Mouse (Mus musculus) right cerebral cortex, adult 18-20 months (tissue): ENCODE measurements around the gene Btbd9.

ENCODE experiments used
- DNase-seq: peaks from one replicate; pipeline ENCODE4 v3.0.0; 2022; ENCODE audit warnings: mixed read lengths

Gene Btbd9

DNA sequence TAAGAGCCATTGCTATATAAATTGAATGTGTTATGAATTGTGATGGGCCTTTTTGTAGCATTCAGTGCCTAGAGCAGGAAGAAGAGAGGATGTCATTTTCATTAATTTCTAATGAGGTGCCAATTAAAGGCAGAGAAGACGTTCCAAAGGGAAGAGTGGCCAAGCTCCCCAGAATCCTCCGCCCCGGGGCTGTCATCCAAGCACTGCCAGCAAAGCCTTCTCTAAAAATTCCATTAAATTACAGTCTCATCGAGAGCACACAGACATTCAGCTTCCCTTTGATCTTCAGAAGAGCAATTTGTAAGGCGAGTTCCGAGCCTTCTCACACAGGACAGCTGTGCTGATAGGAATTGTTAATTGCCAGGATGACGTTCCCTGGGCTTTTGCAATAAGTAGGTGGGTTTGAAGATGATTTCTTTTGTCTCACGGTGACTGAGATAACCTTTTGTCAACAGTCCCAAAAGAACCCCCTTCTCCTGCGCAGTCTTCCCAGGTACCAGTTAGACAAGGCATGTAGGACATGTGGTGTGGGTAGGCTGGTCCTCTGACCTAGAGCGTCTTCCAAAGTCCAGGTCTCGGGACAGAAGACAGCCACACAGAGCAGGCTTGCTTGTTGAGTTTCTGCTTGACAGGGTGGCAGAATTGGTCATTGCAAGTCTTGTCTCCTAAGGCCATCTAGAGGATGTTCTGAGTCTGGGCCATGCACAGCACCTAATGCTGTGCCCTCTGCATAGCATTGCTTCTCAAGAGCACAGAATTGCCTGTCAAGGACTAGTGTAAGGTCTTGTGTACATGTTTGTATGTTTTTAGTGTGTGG lies 381.5 kb downstream of the Btbd9 start:
- no peak for DNase-seq

DNA sequence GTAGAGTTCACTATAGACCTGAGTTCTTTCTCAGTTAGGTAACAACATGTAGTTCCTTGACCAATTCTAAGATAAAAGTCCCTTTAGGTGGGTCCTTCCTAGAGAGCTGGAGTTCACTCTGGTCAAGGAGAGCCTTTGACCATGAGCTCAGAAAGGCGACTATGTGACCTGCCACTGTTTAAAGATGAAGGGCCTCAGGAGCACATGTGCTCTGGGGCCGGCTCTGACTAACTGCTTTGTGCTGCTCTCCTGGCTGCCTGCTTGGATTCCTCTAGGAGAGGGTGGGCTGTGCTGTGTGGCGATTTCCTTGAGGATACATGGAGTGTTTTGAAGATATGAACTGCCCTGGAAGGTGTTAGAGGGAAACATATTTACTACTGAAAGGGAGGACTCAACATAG lies 382.2 kb downstream of the Btbd9 start:
- no peak for DNase-seq

GRCm38 (mm10) chr17:30193615-30194014 lies 382.7 kb downstream of the Btbd9 start:
- DNase-seq: no peak

DNA sequence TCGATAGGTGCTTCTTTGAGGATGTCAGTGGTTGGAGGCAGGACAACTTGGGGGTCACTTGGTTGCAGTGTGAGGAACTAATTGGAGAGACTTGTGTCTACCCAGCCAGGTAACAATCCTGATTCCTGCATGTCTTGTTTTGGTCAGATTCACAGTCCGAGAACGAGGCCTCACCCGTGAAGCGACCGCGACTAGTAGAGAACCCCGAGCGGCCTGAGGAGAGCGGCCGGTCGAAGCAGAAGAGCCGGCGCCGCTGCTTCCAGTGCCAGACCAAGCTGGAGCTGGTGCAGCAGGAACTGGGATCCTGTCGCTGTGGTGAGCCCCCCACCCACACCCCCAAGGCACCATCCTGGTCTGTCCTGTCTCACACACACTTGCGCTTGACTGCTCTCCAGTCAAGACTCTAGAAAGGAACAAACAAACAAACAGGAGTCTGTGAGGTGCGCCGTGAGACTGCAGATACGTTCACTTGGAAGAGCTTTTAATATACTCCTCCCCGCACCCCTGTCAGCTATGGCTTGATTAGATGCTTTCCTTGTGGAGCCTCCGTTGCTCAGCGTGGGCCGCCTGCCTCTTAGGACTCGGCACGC lies 383.8 kb downstream of the Btbd9 start:
- DNase-seq: no peak

- DNase-seq: no peak
Measured at GRCm38 (mm10) chr17:30191097-30191640, 385.1 kb downstream of the Btbd9 start.

DNA sequence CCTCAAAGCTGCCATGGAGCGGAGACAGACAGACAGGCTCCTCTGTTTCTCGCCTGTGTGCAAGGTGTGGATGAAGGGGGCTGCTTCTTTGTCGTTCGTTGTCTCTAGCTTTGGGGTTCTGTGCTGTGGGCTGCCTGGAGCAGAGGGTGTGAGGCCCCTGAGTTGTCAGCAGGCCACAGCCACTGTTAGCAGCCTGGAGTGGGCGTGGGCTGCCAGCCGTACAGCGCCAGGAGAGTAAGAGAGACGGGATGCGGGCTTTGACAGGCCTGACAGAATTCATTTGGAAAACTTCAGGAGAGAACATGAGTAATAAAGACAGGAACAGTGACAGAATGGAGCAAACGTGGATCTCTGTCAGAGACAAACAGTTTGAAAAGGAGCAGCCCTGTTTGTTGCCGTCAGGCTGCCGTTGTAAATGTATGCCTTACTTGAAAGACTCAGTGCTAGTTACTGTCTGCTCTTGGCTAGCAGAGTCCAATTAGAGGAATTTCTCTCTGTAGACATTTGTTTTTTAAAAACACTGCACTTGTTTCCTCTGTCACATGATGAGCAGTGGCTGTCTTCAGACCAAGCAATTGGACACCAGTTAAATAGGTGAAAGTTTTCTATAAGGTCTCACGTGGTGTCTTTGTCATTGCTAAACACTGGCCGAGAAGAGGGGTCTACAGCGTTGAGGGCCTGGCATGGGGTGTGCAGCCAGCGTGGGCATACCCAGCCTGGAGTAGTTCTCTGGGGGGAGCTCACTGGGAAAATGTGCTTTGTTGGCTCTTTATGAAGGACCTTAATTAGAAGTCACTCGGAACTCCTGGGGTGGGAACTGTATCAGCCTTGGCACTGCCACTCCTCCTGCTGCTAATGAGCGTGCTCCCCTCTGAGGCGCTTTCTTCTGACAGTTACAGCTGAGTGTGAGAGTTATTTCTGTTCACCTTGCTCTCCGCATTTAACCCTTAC lies 388.0 kb downstream of the Btbd9 start:
- no peak for DNase-seq

DNA sequence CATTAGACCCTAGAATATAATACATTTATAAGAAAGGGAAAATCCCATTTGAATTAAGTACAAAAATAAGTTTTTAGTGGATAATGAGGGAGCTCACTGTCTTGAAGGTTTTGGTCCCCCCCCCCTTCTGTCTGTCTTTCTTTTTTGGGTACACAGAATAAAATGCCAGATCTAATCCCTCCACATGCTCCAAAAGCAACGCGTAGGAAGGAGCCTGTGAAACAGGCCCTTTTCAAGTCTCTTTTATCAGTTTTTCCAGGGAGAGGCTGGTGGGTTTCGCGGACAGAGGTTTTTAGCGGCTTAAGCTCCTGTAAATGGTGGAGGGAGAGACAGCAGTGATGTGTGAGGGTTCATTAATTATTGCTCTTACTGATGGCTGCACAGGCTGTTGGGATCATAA lies 388.7 kb downstream of the Btbd9 start:
- DNase-seq: no peak

- no peak for DNase-seq
Measured at GRCm38 (mm10) chr17:30187154-30187553, 389.1 kb downstream of the Btbd9 start.

GRCm38 (mm10) chr17:30183561-30183960 lies 392.7 kb downstream of the Btbd9 start:
- DNase-seq: no peak

- no peak for DNase-seq
Measured at GRCm38 (mm10) chr17:30182063-30182462, 394.2 kb downstream of the Btbd9 start.

DNA sequence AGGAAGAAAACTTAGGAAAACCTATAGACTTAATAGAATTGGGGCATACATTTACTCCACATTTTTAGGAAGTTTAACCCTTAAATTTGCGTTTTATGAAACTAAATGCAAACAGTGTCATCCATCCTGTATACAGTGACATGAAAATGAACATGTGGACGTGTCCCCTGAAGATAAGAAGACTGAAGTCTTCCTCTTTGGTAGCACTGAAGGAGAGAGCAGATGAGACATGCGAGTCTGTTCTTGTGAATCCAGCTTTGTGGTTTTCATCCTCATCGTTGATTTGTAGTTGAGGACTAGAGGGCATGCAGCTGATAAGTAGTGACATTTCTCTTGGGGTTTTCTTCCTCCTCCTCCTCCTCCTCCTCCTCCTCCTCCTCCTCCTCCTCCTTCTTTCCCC lies 394.7 kb downstream of the Btbd9 start:
- no peak for DNase-seq

DNA sequence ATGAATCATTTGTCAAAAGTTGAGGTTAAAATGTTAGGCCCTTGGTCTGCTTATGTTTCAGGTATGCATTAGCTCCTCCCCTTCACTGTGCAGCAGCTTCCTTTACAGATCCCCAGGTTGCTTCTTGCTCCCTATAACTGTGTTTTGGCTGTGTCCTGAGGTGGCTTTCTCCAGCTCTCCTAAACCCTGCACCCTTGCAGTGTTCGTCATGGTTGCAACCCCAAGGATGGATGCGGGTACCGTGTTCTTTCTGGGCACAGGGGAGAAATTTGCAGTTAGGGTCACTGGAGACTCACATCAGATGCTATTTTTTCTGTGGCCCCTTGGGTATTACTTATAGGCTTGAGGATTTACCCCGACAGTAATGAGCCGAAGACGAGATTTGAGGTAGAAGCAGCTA lies 396.1 kb downstream of the Btbd9 start:
- no peak for DNase-seq

GRCm38 (mm10) chr17:30178402-30178801 lies 397.9 kb downstream of the Btbd9 start:
- no peak for DNase-seq

DNA sequence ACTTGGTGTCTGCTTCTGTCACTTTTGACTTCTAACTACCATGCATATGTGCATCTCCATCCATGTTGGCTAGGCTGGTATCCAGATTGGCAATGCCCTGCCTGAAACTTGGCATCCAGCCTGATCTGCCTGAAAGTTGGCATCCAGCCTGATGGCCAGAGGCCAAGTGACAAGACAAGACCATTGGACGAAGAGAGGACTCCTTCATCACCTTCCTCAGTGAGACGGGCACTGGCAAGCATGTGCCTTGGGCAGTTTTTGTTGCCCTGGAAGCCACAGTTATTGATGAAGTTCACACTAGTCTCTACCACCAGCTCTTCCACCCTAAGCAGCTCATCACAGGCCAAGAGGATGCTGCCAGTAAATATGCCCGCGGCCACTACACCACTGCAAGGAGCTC lies 398.9 kb downstream of the Btbd9 start:
- no peak for DNase-seq
